Comparison of ENCODE assay signal across 7 mouse cellular contexts in the genomic region with DNA sequence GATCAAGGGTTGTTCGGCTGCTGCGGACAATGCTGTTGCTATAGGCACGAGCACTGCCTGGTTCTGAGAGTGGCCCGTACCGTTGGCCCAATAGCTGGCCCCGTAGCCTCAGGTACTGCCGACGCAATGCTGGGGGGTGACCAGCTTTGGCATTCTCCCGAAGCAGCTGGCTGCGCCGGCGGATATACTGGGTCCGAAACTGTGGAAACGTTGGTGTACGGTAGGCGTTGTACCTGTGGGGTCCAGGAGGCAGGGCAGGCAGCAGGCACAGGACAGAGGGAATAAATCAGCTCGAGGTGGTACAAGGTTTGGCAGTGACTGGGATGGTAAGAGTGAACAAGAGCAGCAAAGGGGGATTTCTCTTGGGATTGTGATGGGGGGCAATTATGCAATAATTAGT. TPM values are rescaled to one million over a fixed set of nuclear protein-coding genes. Genes with fewer than 3 reads are reported as not detected.
DNase-seq lines count a peak whose midpoint lies in the region; ATAC-seq and TF ChIP-seq lines count a peak whose summit lies in the region.

No protein-coding gene starts in this region.

- no peak for DNase-seq in liver, adult 2 months (ENCODE audit: extremely low read depth, low read depth, low spot score)
- no peak for DNase-seq in liver
- no peak for DNase-seq in retina, postnatal 1 day
- DNase-seq in urinary bladder, adult 18-20 months (ENCODE audit: low spot score in 2 of 2), result no peak

- WGBS in liver, adult 2 months, result 95% methylated on average over 17 of the region's 17 CpGs
- WGBS in intestine, embryonic 15.5 days, result 87% methylated on average over 17 of the region's 17 CpGs
- 93% methylated on average over 17 of the region's 17 CpGs for WGBS in neural tube, embryonic 13.5 days

- H3K9me3 ChIP-seq in intestine, embryonic 15.5 days, result no peaks in the 10 kb centered on the region
- no peaks in the 10 kb centered on the region for H3K9me3 ChIP-seq in neural tube, embryonic 13.5 days

- H3K4me3 ChIP-seq in liver, adult 2 months (ENCODE audit: insufficient read depth, low read depth, low read length), result peak overlapping the region; percentile 31; the same call in 1 of the 2 replicates
- peak overlapping the region; percentile 30 for H3K4me3 ChIP-seq in embryonic fibroblast, embryonic 13.5 days (ENCODE audit: insufficient read depth, low read length)
- peak overlapping the region; percentile 49; the same call in 1 of the 2 replicates for H3K4me3 ChIP-seq in intestine, embryonic 15.5 days (replicated peaks)
- peak overlapping the region; percentile 58 for H3K4me3 ChIP-seq in neural tube, embryonic 13.5 days

- H3K27me3 ChIP-seq in liver, adult 2 months (ENCODE audit: control insufficient read depth, insufficient read depth, low read length), result no peaks in the 10 kb centered on the region
- H3K27me3 ChIP-seq in intestine, embryonic 15.5 days (replicated peaks), result no peaks in the 10 kb centered on the region
- no peaks in the 10 kb centered on the region for H3K27me3 ChIP-seq in neural tube, embryonic 13.5 days

- peaks cover 10% of the 10 kb centered on the region for H3K36me3 ChIP-seq in liver, adult 2 months (ENCODE audit: control insufficient read depth, insufficient read depth, low read length)
- H3K36me3 ChIP-seq in intestine, embryonic 15.5 days, result no peaks in the 10 kb centered on the region
- peaks cover 29% of the 10 kb centered on the region for H3K36me3 ChIP-seq in neural tube, embryonic 13.5 days

- peaks cover 2% of the 10 kb centered on the region; the same call in 1 of the 2 replicates for H3K79me2 ChIP-seq in liver, adult 2 months (ENCODE audit: control insufficient read depth, insufficient read depth, low read length)

- H3K27ac ChIP-seq in liver, adult 2 months (replicated peaks; ENCODE audit: insufficient read depth, low read depth, low read length), result no peak overlapping the region
- peak overlapping the region; percentile 24; the same call in 1 of the 2 replicates for H3K27ac ChIP-seq in embryonic fibroblast, embryonic 13.5 days (ENCODE audit: insufficient read depth, low read length)
- no peak overlapping the region for H3K27ac ChIP-seq in intestine, embryonic 15.5 days
- no peak overlapping the region for H3K27ac ChIP-seq in neural tube, embryonic 13.5 days (replicated peaks)

- H3K4me2 ChIP-seq in intestine, embryonic 15.5 days (replicated peaks), result peak overlapping the region; percentile 56
- peak overlapping the region; percentile 54 for H3K4me2 ChIP-seq in neural tube, embryonic 13.5 days

- no peak for TF ChIP-seq POLR2A in liver, adult 2 months (IDR thresholded peaks at IDR 0.05; ENCODE audit: extremely low read depth, insufficient read depth, low read length)
- TF ChIP-seq POLR2A in embryonic fibroblast, embryonic 13.5 days (IDR thresholded peaks at IDR 0.05; ENCODE audit: low read depth, low read length), result no peak

- H3K9ac ChIP-seq in liver, adult 2 months (ENCODE audit: low read depth, low read length), result no peak overlapping the region
- no peak overlapping the region for H3K9ac ChIP-seq in intestine, embryonic 15.5 days
- H3K9ac ChIP-seq in neural tube, embryonic 13.5 days, result no peak overlapping the region

- H3K4me1 ChIP-seq in liver, adult 2 months (ENCODE audit: control insufficient read depth, insufficient read depth, low read length), result no peaks in the 10 kb centered on the region
- 0 out of 2 replicates have a peak, but pooled peaks cover 4% of the 10 kb centered on the region for H3K4me1 ChIP-seq in embryonic fibroblast, embryonic 13.5 days (ENCODE audit: control insufficient read depth, insufficient read depth, low read length)
- no peaks in the 10 kb centered on the region for H3K4me1 ChIP-seq in intestine, embryonic 15.5 days (replicated peaks)
- peaks cover 6% of the 10 kb centered on the region for H3K4me1 ChIP-seq in neural tube, embryonic 13.5 days (replicated peaks)

- ATAC-seq in intestine, embryonic 15.5 days, result no peak
- peak; percentile 25 for ATAC-seq in neural tube, embryonic 13.5 days (ENCODE audit: low read depth)

- TF ChIP-seq CTCF in liver, adult 2 months (IDR thresholded peaks at IDR 0.05; ENCODE audit: low read depth, low read length), result no peak
- TF ChIP-seq CTCF in embryonic fibroblast, embryonic 13.5 days (IDR thresholded peaks at IDR 0.05; ENCODE audit: borderline replicate concordance, insufficient read depth, low read length), result no peak

RNA-seq across cellular contexts. Expression of a gene that starts 1.3 kb away (rescaled TPM):
- total RNA-seq in liver, adult 2 months (2014; rRNA removed), result 16.7 and 18.5 TPM in 2 replicates
- polyA plus RNA-seq in liver, adult 2 months (2012; rRNA removed), result 44.1 and 49.8 TPM in 2 replicates
- polyA plus RNA-seq in embryonic fibroblast, embryonic 13.5 days (2011; ENCODE audit: insufficient read length, low read depth, missing spikeins), result 26.7 and 29.9 TPM in 2 replicates
- polyA plus RNA-seq in intestine, embryonic 15.5 days (2015; fragmentation: Nextera tagmentation; extraction: Ambion mirVana), result 21.4 and 21.7 TPM in 2 replicates
- polyA plus RNA-seq in neural tube, embryonic 13.5 days (2015; fragmentation: Nextera tagmentation; extraction: Ambion mirVana), result 47.8 and 51.7 TPM in 2 replicates

RNA-seq across cellular contexts. Expression of a gene that starts 14.3 kb away (rescaled TPM):
- 61.7 and 67.0 TPM in 2 replicates for total RNA-seq in liver, adult 2 months (2014; rRNA removed)
- polyA plus RNA-seq in liver, adult 2 months (2012; rRNA removed), result 13.2 and 24.3 TPM in 2 replicates
- 486 and 515 TPM in 2 replicates for polyA plus RNA-seq in embryonic fibroblast, embryonic 13.5 days (2011; ENCODE audit: insufficient read length, low read depth, missing spikeins)
- polyA plus RNA-seq in intestine, embryonic 15.5 days (2015; fragmentation: Nextera tagmentation; extraction: Ambion mirVana), result 426 and 506 TPM in 2 replicates
- 336 and 349 TPM in 2 replicates for polyA plus RNA-seq in neural tube, embryonic 13.5 days (2015; fragmentation: Nextera tagmentation; extraction: Ambion mirVana)

RNA-seq across cellular contexts. Expression of a gene that starts 41.1 kb away (rescaled TPM):
- total RNA-seq in liver, adult 2 months (2014; rRNA removed), result 1.6 and 2.2 TPM in 2 replicates
- 0.83 and 1.7 TPM in 2 replicates for polyA plus RNA-seq in liver, adult 2 months (2012; rRNA removed)
- 0.25 TPM in 1 of 2 replicates, not detected in the other for polyA plus RNA-seq in embryonic fibroblast, embryonic 13.5 days (2011; ENCODE audit: insufficient read length, low read depth, missing spikeins)
- polyA plus RNA-seq in intestine, embryonic 15.5 days (2015; fragmentation: Nextera tagmentation; extraction: Ambion mirVana), result 0.57 and 0.62 TPM in 2 replicates
- polyA plus RNA-seq in neural tube, embryonic 13.5 days (2015; fragmentation: Nextera tagmentation; extraction: Ambion mirVana), result 0.24 TPM in 1 of 2 replicates, not detected in the other

RNA-seq across cellular contexts. Expression of a gene that starts 44.6 kb away (rescaled TPM):
- 0.92 and 1.9 TPM in 2 replicates for total RNA-seq in liver, adult 2 months (2014; rRNA removed)
- polyA plus RNA-seq in liver, adult 2 months (2012; rRNA removed), result 6.3 and 8.9 TPM in 2 replicates
- polyA plus RNA-seq in embryonic fibroblast, embryonic 13.5 days (2011; ENCODE audit: insufficient read length, low read depth, missing spikeins), result 5.3 and 6.7 TPM in 2 replicates
- 10.3 and 10.6 TPM in 2 replicates for polyA plus RNA-seq in intestine, embryonic 15.5 days (2015; fragmentation: Nextera tagmentation; extraction: Ambion mirVana)
- polyA plus RNA-seq in neural tube, embryonic 13.5 days (2015; fragmentation: Nextera tagmentation; extraction: Ambion mirVana), result 20.5 and 21.2 TPM in 2 replicates

RNA-seq across cellular contexts. Expression of a gene that starts 56.8 kb away (rescaled TPM):
- 3.5 and 4.6 TPM in 2 replicates for total RNA-seq in liver, adult 2 months (2014; rRNA removed)
- polyA plus RNA-seq in liver, adult 2 months (2012; rRNA removed), result 4.3 and 4.4 TPM in 2 replicates
- polyA plus RNA-seq in embryonic fibroblast, embryonic 13.5 days (2011; ENCODE audit: insufficient read length, low read depth, missing spikeins), result 24.8 and 31.0 TPM in 2 replicates
- polyA plus RNA-seq in intestine, embryonic 15.5 days (2015; fragmentation: Nextera tagmentation; extraction: Ambion mirVana), result 47.5 and 53.3 TPM in 2 replicates
- polyA plus RNA-seq in neural tube, embryonic 13.5 days (2015; fragmentation: Nextera tagmentation; extraction: Ambion mirVana), result 39.5 and 39.8 TPM in 2 replicates

Comparison
In these comparisons a context has a peak if more than half of its experiments do, and no peak if none do; other contexts are left out.
1. RNA of a gene that starts 14.3 kb away (polyA plus RNA-seq): 486 to 515 TPM in embryonic fibroblast, embryonic 13.5 days, 426 to 506 TPM in intestine, embryonic 15.5 days and 336 to 349 TPM in neural tube, embryonic 13.5 days; 13.2 to 24.3 TPM in liver, adult 2 months; every median in the first group is over 10 times any median in the second.
2. Peak in every context shown above with its lines, with median percentiles within 50 percentile points of each other: H3K4me3 ChIP-seq.